Comparison of ENCODE assay signal across 12 mouse cellular contexts in genomic region chr13:44042730-44043493, GRCm38 (mm10).
DNase-seq lines count a peak whose midpoint lies in the region; ATAC-seq lines count a peak whose summit lies in the region.
"Had no signal": no experiment of that assay in that cellular context is flagged by ENCODE, and none has a peak within 500 bp of the region (broad histone marks: within the 10 kb centered on the region; RNA-seq: fewer than 3 reads in every experiment).

No protein-coding gene starts in this region.

- H3K9ac ChIP-seq in neural tube, embryonic 12.5 days = no peak overlapping the region
- no peak overlapping the region for H3K9ac ChIP-seq in neural tube, embryonic 15.5 days (replicated peaks)
- H3K9ac ChIP-seq in hindbrain, embryonic 13.5 days = no peak overlapping the region; the same call in 1 of the 2 replicates

- no peak overlapping the region for H3K4me3 ChIP-seq in neural tube, embryonic 12.5 days
- H3K4me3 ChIP-seq in neural tube, embryonic 15.5 days (replicated peaks) = no peak overlapping the region
- no peak overlapping the region for H3K4me3 ChIP-seq in hindbrain, embryonic 13.5 days

- peak; percentile 44 for DNase-seq in embryo, embryonic 10 days (ENCODE audit: low spot score)
- DNase-seq in embryo, embryonic 9.5 days (ENCODE audit: extremely low spot score) = no peak
- no peak for DNase-seq in urinary bladder, postnatal 36 days (ENCODE audit: low spot score in 2 of 2)
- no peak for DNase-seq in thymus, postnatal 36 days
- no peak for DNase-seq in kidney, postnatal 10 days
- DNase-seq: adrenal gland, adult 2 months; liver; thymus, postnatal 14 days had no signal

- peak overlapping the region; percentile 36 for H3K4me2 ChIP-seq in neural tube, embryonic 12.5 days (replicated peaks)
- no peak overlapping the region for H3K4me2 ChIP-seq in neural tube, embryonic 15.5 days
- 0 out of 2 replicates have a peak overlapping the region, but pooled peaks have one; percentile 1 for H3K4me2 ChIP-seq in hindbrain, embryonic 13.5 days

- no peaks in the 10 kb centered on the region for H3K36me3 ChIP-seq in neural tube, embryonic 12.5 days
- no peaks in the 10 kb centered on the region for H3K36me3 ChIP-seq in neural tube, embryonic 15.5 days
- H3K36me3 ChIP-seq in hindbrain, embryonic 13.5 days = no peaks in the 10 kb centered on the region

- H3K4me1 ChIP-seq in neural tube, embryonic 12.5 days = peaks cover 16% of the 10 kb centered on the region
- peaks cover 11% of the 10 kb centered on the region for H3K4me1 ChIP-seq in neural tube, embryonic 15.5 days
- H3K4me1 ChIP-seq in hindbrain, embryonic 13.5 days (replicated peaks) = peaks cover 18% of the 10 kb centered on the region

- no peak overlapping the region; the same call in 1 of the 2 replicates for H3K27ac ChIP-seq in neural tube, embryonic 12.5 days
- no peak overlapping the region; the same call in 1 of the 2 replicates for H3K27ac ChIP-seq in neural tube, embryonic 15.5 days (replicated peaks)
- H3K27ac ChIP-seq in hindbrain, embryonic 13.5 days = peak overlapping the region; percentile 70; the same call in 1 of the 2 replicates
- H3K27ac ChIP-seq: macrophage had no signal

- 34% methylated on average over 9 of the region's 9 CpGs for WGBS in neural tube, embryonic 12.5 days
- WGBS in neural tube, embryonic 15.5 days = 34% methylated on average over 9 of the region's 9 CpGs
- WGBS in hindbrain, embryonic 13.5 days = 37% methylated on average over 9 of the region's 9 CpGs

- H3K9me3 ChIP-seq in neural tube, embryonic 12.5 days = no peaks in the 10 kb centered on the region
- no peaks in the 10 kb centered on the region for H3K9me3 ChIP-seq in neural tube, embryonic 15.5 days (replicated peaks)
- H3K9me3 ChIP-seq in hindbrain, embryonic 13.5 days = no peaks in the 10 kb centered on the region

- H3K27me3 ChIP-seq in neural tube, embryonic 12.5 days (replicated peaks) = no peaks in the 10 kb centered on the region
- no peaks in the 10 kb centered on the region for H3K27me3 ChIP-seq in neural tube, embryonic 15.5 days (replicated peaks)
- H3K27me3 ChIP-seq in hindbrain, embryonic 13.5 days = peaks cover 9% of the 10 kb centered on the region; the same call in 1 of the 2 replicates

- ATAC-seq in neural tube, embryonic 12.5 days (ENCODE audit: low FRiP score, low read depth) = peak; percentile 48
- ATAC-seq in neural tube, embryonic 15.5 days (ENCODE audit: low FRiP score) = no peak
- peak; percentile 49; the same call in 1 of the 2 replicates for ATAC-seq in hindbrain, embryonic 13.5 days (ENCODE audit: low FRiP score)
